Mouse (Mus musculus): ENCODE measurements around the gene St5. TPM values are rescaled to one million over a fixed set of nuclear protein-coding genes. Genes with fewer than 3 reads are reported as not detected.

St5 gene
- total RNA-seq, 2 experiments from 2014 or later: 8.5 to 12.5 TPM

DNA sequence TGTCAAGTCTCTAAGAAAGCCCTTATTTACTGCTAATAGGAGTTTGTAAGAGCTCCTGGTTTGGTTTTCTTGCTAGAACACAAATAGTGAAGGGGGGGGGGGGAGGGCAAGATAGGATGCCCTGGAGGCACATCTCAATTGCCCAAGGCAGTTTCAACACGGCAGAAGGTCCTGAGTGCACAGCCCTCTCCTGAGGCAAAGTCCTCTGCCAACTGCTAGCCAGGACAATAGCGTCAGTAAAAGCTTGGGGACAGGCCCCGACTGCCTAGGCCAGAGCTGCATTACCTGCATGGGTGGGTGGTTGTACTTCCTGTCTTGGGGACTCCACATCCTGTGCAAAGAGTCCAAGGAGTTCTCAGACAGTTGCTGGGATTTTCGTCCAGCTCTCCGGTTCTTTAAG lies 158.6 kb downstream of the St5 start:
- no peak for ATAC-seq (replicated peaks; ENCODE audit: low FRiP score, low TSS enrichment, poor library complexity, severe bottlenecking)

GRCm38 (mm10) chr7:109542364-109542628 lies 161.1 kb downstream of the St5 start:
- ATAC-seq (replicated peaks; ENCODE audit: low FRiP score, low TSS enrichment, poor library complexity, severe bottlenecking): no peak

- no peak for ATAC-seq (replicated peaks; ENCODE audit: low FRiP score, low TSS enrichment, poor library complexity, severe bottlenecking)
Observed at GRCm38 (mm10) chr7:109541609-109542363, 161.6 kb downstream of the St5 start.

DNA sequence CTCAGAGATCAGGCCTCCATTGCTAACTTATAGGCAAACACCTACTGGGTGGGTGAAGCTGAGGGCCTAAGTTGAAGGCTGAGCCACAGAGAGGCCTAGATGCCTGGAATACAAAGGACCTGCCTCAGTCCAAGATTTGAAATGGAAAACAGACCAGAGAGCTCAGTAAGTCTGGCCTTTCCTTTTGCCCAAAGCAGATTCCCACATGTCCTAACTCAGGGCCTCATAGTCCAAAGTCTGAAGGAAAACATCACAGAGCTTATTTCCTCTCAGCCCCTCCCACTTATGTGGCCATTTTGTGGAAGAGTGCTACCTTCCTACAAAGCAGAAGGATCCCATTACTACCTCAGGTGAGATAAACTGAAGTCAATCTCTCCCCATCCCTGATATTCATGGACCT lies 162.5 kb downstream of the St5 start:
- ATAC-seq (replicated peaks; ENCODE audit: low FRiP score, low TSS enrichment, poor library complexity, severe bottlenecking): no peak

- no peak for ATAC-seq (replicated peaks; ENCODE audit: low FRiP score, low TSS enrichment, poor library complexity, severe bottlenecking)
Observed at GRCm38 (mm10) chr7:109536451-109536946, 166.9 kb downstream of the St5 start.

DNA sequence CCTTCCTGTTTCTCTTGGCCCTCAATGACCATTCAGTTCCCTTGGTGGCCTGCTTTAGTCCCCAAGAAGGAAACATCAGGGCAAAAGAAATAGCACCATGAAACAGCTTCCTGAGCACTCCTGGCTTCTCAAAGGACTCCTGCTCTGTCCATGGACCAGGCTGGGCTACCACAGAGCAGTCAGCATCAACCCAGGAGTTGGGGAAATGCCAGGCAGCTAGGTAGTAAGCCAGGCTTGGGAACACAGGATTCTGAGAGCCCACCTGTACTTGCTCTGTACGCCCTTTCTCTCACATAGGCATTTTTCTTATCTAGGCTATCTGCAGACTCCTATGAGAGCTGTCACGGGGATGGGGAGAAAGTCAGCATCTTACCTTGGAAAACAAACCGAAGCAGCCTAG lies 168.5 kb downstream of the St5 start:
- ATAC-seq (replicated peaks; ENCODE audit: low FRiP score, low TSS enrichment, poor library complexity, severe bottlenecking): no peak

DNA sequence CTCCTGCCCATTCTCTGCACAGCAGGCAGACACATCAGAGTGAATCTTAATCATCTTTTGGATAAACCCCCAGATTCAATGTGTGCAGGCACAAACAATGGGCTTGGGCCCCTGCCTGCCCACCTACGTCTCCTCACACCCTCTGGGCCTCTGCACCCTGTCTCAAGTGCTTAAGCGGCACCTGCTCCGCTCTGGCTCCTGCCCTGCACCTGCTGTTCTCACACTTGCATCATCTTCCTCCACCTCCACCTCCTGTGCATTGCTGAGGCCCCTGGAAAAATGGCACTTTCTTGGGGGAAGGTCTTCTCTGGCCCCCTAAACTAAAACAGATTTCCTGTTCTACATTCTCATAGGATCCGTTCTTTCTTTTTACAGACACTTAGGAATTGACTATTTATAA lies 169.5 kb downstream of the St5 start:
- no peak for ATAC-seq (replicated peaks; ENCODE audit: low FRiP score, low TSS enrichment, poor library complexity, severe bottlenecking)

- ATAC-seq (replicated peaks; ENCODE audit: low FRiP score, low TSS enrichment, poor library complexity, severe bottlenecking): no peak
Observed at GRCm38 (mm10) chr7:109533129-109533528, 170.3 kb downstream of the St5 start.

- no peak for ATAC-seq (replicated peaks; ENCODE audit: low FRiP score, low TSS enrichment, poor library complexity, severe bottlenecking)
Observed at GRCm38 (mm10) chr7:109532691-109533090, 170.7 kb downstream of the St5 start.

GRCm38 (mm10) chr7:109531501-109531900 lies 171.9 kb downstream of the St5 start:
- ATAC-seq (replicated peaks; ENCODE audit: low FRiP score, low TSS enrichment, poor library complexity, severe bottlenecking): no peak

GRCm38 (mm10) chr7:109529741-109530140 lies 173.7 kb downstream of the St5 start:
- no peak for ATAC-seq (replicated peaks; ENCODE audit: low FRiP score, low TSS enrichment, poor library complexity, severe bottlenecking)

DNA sequence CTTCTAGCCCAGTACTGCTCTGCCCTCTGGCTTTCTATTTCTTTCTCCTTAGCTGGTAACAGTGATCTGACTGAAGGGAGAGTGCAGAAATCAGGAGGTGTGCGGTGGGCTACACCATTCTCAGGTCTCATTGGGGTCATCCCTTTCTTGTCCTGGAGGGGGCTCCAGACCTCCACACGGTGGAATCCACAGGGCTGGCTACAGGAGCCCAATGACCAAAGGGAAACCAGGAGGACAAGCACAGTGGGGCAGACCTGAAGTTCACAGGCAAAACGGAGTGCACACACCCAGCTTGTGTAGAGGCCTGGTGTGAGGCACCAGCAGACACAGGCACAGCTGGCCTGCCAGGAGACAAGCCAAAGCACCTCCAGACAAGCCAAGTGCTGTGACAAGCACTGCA lies 175.0 kb downstream of the St5 start:
- peak; percentile 21 for ATAC-seq (replicated peaks; ENCODE audit: low FRiP score, low TSS enrichment, poor library complexity, severe bottlenecking)

DNA sequence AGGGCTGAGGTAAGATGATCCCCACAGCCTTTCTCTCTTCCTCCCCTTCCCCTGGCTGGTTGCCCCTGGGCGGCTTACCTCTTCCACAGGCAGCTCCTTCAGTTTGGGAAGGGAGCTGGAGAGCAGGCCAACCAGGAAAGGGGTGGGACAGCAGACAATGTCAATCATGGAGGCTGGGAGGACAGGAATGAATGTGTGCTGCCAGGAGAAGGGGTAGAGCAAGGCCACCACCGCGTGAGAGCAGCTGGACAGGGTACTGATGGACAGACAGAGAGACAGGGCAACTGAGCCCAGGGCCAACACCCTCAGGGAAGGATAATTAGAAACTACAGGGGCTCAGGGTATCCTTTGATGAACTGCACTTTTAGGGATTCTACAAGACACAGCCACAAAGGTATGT lies 175.9 kb downstream of the St5 start:
- no peak for ATAC-seq (replicated peaks; ENCODE audit: low FRiP score, low TSS enrichment, poor library complexity, severe bottlenecking)

DNA sequence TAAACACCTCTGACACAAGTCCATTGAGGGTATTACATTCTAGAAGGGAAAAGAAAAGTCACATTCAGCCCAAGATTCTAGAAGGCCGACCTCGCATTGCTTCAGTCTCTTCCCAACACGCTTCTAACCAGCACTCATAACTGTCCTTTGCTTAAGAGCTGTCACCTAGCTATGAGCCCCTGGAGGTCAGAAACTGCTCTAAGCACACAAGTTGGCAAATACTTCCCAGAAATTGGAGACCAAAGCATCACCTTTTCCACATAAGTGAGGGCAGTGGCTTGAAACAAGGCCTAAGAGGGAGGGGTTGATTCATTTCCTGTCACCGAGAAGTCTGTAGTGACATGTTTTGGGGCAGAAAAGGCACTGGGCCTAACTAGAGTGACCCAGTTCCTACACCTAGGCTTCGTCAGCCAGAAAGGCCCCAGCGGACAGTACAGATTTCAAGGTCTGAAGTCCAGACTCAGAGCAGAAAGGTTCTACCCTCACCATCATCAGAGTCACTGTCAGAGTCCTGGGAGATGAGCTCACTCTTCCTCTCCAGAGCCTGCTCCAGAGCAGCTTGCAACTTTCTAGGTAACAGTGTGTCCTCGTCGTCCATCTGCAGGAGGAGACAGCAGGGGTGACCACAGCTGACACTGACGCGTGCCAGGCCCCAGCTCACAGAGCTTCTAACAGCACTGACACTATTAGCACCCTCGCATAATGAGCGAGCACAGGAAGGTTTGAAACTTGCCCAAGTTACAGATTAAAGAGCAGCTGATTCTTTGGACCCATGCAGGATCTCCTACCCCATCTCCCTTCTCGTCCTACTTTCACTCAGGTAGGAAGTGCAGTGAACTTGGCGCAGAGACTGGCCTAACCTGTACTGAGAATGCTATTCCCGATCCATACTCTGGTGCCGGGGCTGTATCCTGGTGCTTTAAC lies 177.4 kb downstream of the St5 start:
- ATAC-seq (replicated peaks; ENCODE audit: low FRiP score, low TSS enrichment, poor library complexity, severe bottlenecking): no peak

DNA sequence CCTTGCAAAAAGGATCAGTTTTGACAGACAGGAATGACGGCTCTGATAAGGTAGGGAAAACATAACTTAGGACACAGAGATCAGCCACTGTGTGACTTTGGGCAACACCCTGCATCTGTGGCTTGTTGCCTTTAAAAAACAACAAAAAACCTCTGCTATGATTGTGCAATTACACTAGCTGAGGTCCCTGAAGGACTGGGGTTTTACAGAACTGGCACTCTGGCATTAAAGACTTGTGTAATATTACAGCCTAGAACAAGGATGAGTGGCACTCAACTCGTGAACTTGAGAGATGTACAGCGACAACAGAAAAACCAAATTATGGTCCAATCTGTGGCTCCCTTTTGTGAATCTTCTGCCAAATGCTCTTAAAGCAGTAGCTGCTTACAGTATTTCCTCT lies 178.6 kb downstream of the St5 start:
- no peak for ATAC-seq (replicated peaks; ENCODE audit: low FRiP score, low TSS enrichment, poor library complexity, severe bottlenecking)

GRCm38 (mm10) chr7:109524442-109524744 lies 179.0 kb downstream of the St5 start:
- ATAC-seq (replicated peaks; ENCODE audit: low FRiP score, low TSS enrichment, poor library complexity, severe bottlenecking): no peak

DNA sequence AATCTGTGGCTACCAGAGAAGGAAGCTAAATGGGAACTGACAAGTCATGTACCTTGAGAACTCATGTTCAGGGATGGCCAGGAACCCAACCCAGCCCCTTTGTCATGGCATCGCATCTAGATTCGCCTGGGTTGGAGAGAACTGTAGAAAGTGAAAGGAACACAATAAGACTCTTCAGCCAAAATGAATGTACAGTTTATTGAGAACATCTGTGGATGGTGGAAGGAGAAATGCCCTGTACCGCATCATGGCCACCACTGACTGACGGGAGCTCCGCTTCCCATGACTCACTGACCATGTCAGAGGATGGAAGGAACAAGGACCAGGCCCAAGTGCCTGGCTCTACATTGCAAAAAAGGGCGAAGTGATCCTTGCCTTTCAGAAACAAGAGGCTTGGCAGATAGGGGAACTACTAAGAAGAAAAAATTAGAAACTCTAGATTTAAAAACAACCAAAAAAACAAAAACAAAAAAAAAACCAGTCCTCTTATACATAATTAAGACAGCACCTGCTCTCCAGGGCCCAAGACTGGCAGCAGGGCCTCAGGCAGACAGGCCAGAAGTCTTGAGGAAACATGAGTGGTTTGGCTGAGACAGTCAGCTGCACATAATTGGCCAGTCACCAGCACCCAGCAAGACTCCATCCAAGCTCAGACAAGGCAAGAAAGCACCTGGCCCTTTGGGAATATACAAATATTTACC lies 179.5 kb downstream of the St5 start:
- no peak for ATAC-seq (replicated peaks; ENCODE audit: low FRiP score, low TSS enrichment, poor library complexity, severe bottlenecking)

DNA sequence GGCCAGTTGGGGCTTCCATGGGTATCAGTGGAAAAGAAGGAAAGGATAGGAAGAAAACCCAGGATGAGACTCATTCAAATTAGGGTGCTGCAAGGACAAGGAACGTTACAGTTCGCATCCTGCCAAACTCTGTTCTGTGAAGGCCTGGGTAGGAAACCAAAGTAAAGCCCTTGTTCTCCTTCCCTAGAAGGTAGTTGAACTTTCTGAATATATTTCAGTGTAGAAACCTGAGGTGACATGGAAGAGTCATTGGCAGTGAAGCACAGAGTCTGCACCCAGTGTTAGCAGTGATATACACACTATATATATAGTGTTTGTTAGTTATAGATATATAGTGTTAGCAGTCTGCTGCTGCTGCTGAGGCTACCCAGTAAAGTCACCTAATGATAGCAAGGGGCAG lies 180.1 kb downstream of the St5 start:
- ATAC-seq (replicated peaks; ENCODE audit: low FRiP score, low TSS enrichment, poor library complexity, severe bottlenecking): no peak

DNA sequence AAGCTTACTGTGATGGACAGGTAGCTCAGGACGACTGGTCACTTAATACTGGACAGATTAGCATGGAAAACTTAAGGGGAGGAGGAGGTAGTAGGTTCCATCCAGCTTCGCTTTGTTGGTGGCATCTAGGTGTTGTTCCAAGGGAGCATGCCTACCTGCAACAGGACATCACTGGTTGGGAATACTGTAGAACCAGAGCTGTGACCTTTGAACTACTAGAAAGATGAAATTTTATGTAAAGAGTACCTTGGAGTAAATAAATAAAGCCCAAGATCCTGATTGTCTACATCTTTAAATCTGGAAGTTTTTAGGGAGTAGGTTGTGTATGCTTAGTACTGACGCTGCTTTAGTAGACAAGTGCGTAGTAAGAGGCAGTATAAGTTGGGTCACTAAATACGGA lies 181.3 kb downstream of the St5 start:
- no peak for ATAC-seq (replicated peaks; ENCODE audit: low FRiP score, low TSS enrichment, poor library complexity, severe bottlenecking)

GRCm38 (mm10) chr7:109519936-109520335 lies 183.5 kb downstream of the St5 start:
- no peak for ATAC-seq (replicated peaks; ENCODE audit: low FRiP score, low TSS enrichment, poor library complexity, severe bottlenecking)
